Mouse (Mus musculus) liver, adult 2 months (tissue): ENCODE measurements at regions not wholly inside any gene's neighbourhood (a gene's known extent, or its start where the extent isn't known, plus 50 kb on each side); places are given as distances from the start of the nearest gene placed in this dataset.

Experiments
- CTCF ChIP-seq: fragments of 200-500 bp; IDR thresholded peaks from 2 replicates; pipeline ENCODE4 v1.5.1; 2011; ENCODE audit warnings: low read depth, low read length, control low read depth
- POLR2A ChIP-seq: fragments of 200-500 bp; IDR thresholded peaks from 2 replicates; pipeline ENCODE4 v1.6.1; 2011; ENCODE audit warnings: low read length, control low read depth; ENCODE audit not compliant: insufficient read depth; ENCODE audit errors: extremely low read depth

- TF ChIP-seq CTCF (no peak), POLR2A (no peak)
Measured at GRCm38 (mm10) chr1:83896650-83897049, 467.3 kb downstream of the Pid1 start.
